Comparison of ENCODE assay signal across 8 mouse cellular contexts in genomic region chr6:17306602-17307325, GRCm38 (mm10). TPM values are rescaled to one million over a fixed set of nuclear protein-coding genes. Genes with fewer than 3 reads are reported as not detected.
DNase-seq lines count a peak whose midpoint lies in the region; ATAC-seq and TF ChIP-seq lines count a peak whose summit lies in the region.

No protein-coding gene starts in this region.

- peak; percentile 49 for ATAC-seq in forebrain, embryonic 11.5 days (replicated peaks; ENCODE audit: low FRiP score)
- no peak for ATAC-seq in limb, embryonic 11.5 days (ENCODE audit: insufficient number of reproducible peaks, low FRiP score, low TSS enrichment, low read depth)
- peak; percentile 45 for ATAC-seq in midbrain, embryonic 12.5 days (ENCODE audit: low FRiP score, low read depth)

- no peak for TF ChIP-seq CTCF in liver, adult 2 months (IDR thresholded peaks at IDR 0.05; ENCODE audit: low read depth, low read length)

- no peak for TF ChIP-seq POLR2A in liver, adult 2 months (IDR thresholded peaks at IDR 0.05; ENCODE audit: extremely low read depth, insufficient read depth, low read length)

- peaks cover 4% of the 10 kb centered on the region for H3K4me1 ChIP-seq in liver, adult 2 months (ENCODE audit: control insufficient read depth, insufficient read depth, low read length)
- peaks cover 8% of the 10 kb centered on the region; the same call in 1 of the 2 replicates for H3K4me1 ChIP-seq in forebrain, embryonic 11.5 days (replicated peaks; ENCODE audit: control insufficient read depth, insufficient read depth, low read length)
- peaks cover 4% of the 10 kb centered on the region for H3K4me1 ChIP-seq in limb, embryonic 11.5 days (ENCODE audit: control insufficient read depth, insufficient read depth, low read length)
- peaks cover 20% of the 10 kb centered on the region for H3K4me1 ChIP-seq in midbrain, embryonic 12.5 days

- H3K27ac ChIP-seq in liver, adult 2 months (replicated peaks; ENCODE audit: insufficient read depth, low read depth, low read length) = no peak overlapping the region
- no peak overlapping the region for H3K27ac ChIP-seq in forebrain, embryonic 11.5 days (ENCODE audit: low read depth, low read length)
- no peak overlapping the region for H3K27ac ChIP-seq in limb, embryonic 11.5 days (replicated peaks; ENCODE audit: low read depth, low read length)
- no peak overlapping the region for H3K27ac ChIP-seq in midbrain, embryonic 12.5 days (replicated peaks)

- peak overlapping the region; percentile 56 for H3K4me3 ChIP-seq in liver, adult 2 months (ENCODE audit: insufficient read depth, low read depth, low read length)
- H3K4me3 ChIP-seq in forebrain, embryonic 11.5 days (ENCODE audit: low read depth, low read length) = peak overlapping the region; percentile 28
- peak overlapping the region; percentile 38 for H3K4me3 ChIP-seq in limb, embryonic 11.5 days (ENCODE audit: low read depth, low read length)
- peak overlapping the region; percentile 45 for H3K4me3 ChIP-seq in midbrain, embryonic 12.5 days

- H3K27me3 ChIP-seq in liver, adult 2 months (ENCODE audit: control insufficient read depth, insufficient read depth, low read length) = no peaks in the 10 kb centered on the region
- H3K27me3 ChIP-seq in forebrain, embryonic 11.5 days (ENCODE audit: control insufficient read depth, insufficient read depth, low read length) = peaks cover 13% of the 10 kb centered on the region
- peaks cover 16% of the 10 kb centered on the region for H3K27me3 ChIP-seq in limb, embryonic 11.5 days (ENCODE audit: control insufficient read depth, insufficient read depth, low read length)
- peaks cover 36% of the 10 kb centered on the region for H3K27me3 ChIP-seq in midbrain, embryonic 12.5 days

- intact Hi-C loops in heart, postnatal 25 days (cut with DNase I) = loop anchor here (1.0 to 2.0 kb wide), 6 partner anchors 24 to 196 kb away; no protein-coding TSS in a partner anchor

- DNase-seq in liver, adult 2 months (ENCODE audit: extremely low read depth, low read depth, low spot score) = no peak
- DNase-seq in liver = no peak
- peak; percentile 61 for DNase-seq in forebrain, embryonic 11.5 days (ENCODE audit: low spot score)
- peak; percentile 9 for DNase-seq in heart, postnatal 25 days (ENCODE audit: low spot score)
- no peak for DNase-seq in limb, embryonic 11.5 days (ENCODE audit: low spot score)
- no peak for DNase-seq in right cerebral cortex, postnatal 14 days
- no peak for DNase-seq in thymus, postnatal 36 days

- no peaks in the 10 kb centered on the region for H3K9me3 ChIP-seq in forebrain, embryonic 11.5 days (ENCODE audit: control insufficient read depth, low read length)
- H3K9me3 ChIP-seq in limb, embryonic 11.5 days (ENCODE audit: control insufficient read depth, low read length) = no peaks in the 10 kb centered on the region
- no peaks in the 10 kb centered on the region for H3K9me3 ChIP-seq in midbrain, embryonic 12.5 days

- H3K9ac ChIP-seq in liver, adult 2 months (ENCODE audit: low read depth, low read length) = peak overlapping the region; percentile 40
- H3K9ac ChIP-seq in forebrain, embryonic 11.5 days (ENCODE audit: low read length) = peak overlapping the region; percentile 43
- peak overlapping the region; percentile 17 for H3K9ac ChIP-seq in limb, embryonic 11.5 days (ENCODE audit: low read length)
- H3K9ac ChIP-seq in midbrain, embryonic 12.5 days (replicated peaks) = peak overlapping the region; percentile 53

- peak overlapping the region; percentile 62 for H3K4me2 ChIP-seq in forebrain, embryonic 11.5 days (ENCODE audit: low read depth, low read length, severe bottlenecking)
- H3K4me2 ChIP-seq in limb, embryonic 11.5 days (ENCODE audit: low read depth, severe bottlenecking) = peak overlapping the region; percentile 94
- peak overlapping the region; percentile 91 for H3K4me2 ChIP-seq in midbrain, embryonic 12.5 days (replicated peaks)

- no peaks in the 10 kb centered on the region for H3K79me2 ChIP-seq in liver, adult 2 months (ENCODE audit: control insufficient read depth, insufficient read depth, low read length)

- no peaks in the 10 kb centered on the region for H3K36me3 ChIP-seq in liver, adult 2 months (ENCODE audit: control insufficient read depth, insufficient read depth, low read length)
- no peaks in the 10 kb centered on the region for H3K36me3 ChIP-seq in forebrain, embryonic 11.5 days (ENCODE audit: control insufficient read depth, insufficient read depth, low read length)
- H3K36me3 ChIP-seq in limb, embryonic 11.5 days (ENCODE audit: control insufficient read depth, insufficient read depth, low read length) = no peaks in the 10 kb centered on the region
- no peaks in the 10 kb centered on the region for H3K36me3 ChIP-seq in midbrain, embryonic 12.5 days

- WGBS in liver, adult 2 months = under 1% methylated on average over 19 of the region's 19 CpGs
- WGBS in forebrain, embryonic 11.5 days = under 1% methylated on average over 14 of the region's 19 CpGs
- under 1% methylated on average over 18 of the region's 19 CpGs for WGBS in limb, embryonic 11.5 days
- WGBS in midbrain, embryonic 12.5 days = under 1% methylated on average over 16 of the region's 19 CpGs

RNA-seq across cellular contexts. Expression of gene Cav1, which starts 0.6 kb away (rescaled TPM):
- 3.8 and 4.1 TPM in 2 replicates for total RNA-seq in liver, adult 2 months (2014; rRNA removed)
- 2.9 and 4.4 TPM in 2 replicates for polyA plus RNA-seq in liver, adult 2 months (2012; rRNA removed)
- polyA plus RNA-seq in forebrain, embryonic 11.5 days (2014; fragmentation: Nextera tagmentation; extraction: Ambion mirVana) = 6.7 and 8.2 TPM in 2 replicates
- total RNA-seq in heart, postnatal 25 days (2021) = 100 to 1,000 TPM; 242 to 304 TPM
- polyA plus RNA-seq in limb, embryonic 11.5 days (2014; fragmentation: Nextera tagmentation; extraction: Ambion mirVana) = 26.9 and 29.1 TPM in 2 replicates
- 10.1 and 11.3 TPM in 2 replicates for polyA plus RNA-seq in midbrain, embryonic 12.5 days (2016; fragmentation: Nextera tagmentation; extraction: Ambion mirVana)

RNA-seq across cellular contexts. Expression of gene Cav2, which starts 25.8 kb away (rescaled TPM):
- total RNA-seq in liver, adult 2 months (2014; rRNA removed) = 7.7 and 8.7 TPM in 2 replicates
- 2.6 and 2.9 TPM in 2 replicates for polyA plus RNA-seq in liver, adult 2 months (2012; rRNA removed)
- polyA plus RNA-seq in forebrain, embryonic 11.5 days (2014; fragmentation: Nextera tagmentation; extraction: Ambion mirVana) = 5.4 and 7.3 TPM in 2 replicates
- total RNA-seq in heart, postnatal 25 days (2021) = 10 to 100 TPM; 51.1 to 56.1 TPM
- polyA plus RNA-seq in limb, embryonic 11.5 days (2014; fragmentation: Nextera tagmentation; extraction: Ambion mirVana) = 7.1 and 7.2 TPM in 2 replicates
- 5.8 and 6.0 TPM in 2 replicates for polyA plus RNA-seq in midbrain, embryonic 12.5 days (2016; fragmentation: Nextera tagmentation; extraction: Ambion mirVana)

Comparison
In these comparisons a context has a peak if more than half of its experiments do, and no peak if none do; other contexts are left out.
1. DNase-seq: peak in forebrain, embryonic 11.5 days (single experiment) and heart, postnatal 25 days (single experiment); none in liver, adult 2 months (single experiment), liver (single experiment), limb, embryonic 11.5 days (single experiment), right cerebral cortex, postnatal 14 days (single experiment) and thymus, postnatal 36 days (0 of 2).
2. Peak in every context shown above with its lines, with median percentiles within 50 percentile points of each other: H3K4me3 ChIP-seq, H3K9ac ChIP-seq and H3K4me2 ChIP-seq.